Mouse (Mus musculus): Measurements from ENCODE around the gene Zfp764. TPM values are rescaled to one million over a fixed set of nuclear protein-coding genes. Genes with fewer than 3 reads are reported as not detected.
A peak's percentile ranks its signal among the peaks of the same experiment; 100 is the strongest.
"Not testable (repeated sequence)": the region's sequence is repeated elsewhere in the genome, so short reads cannot be mapped to it uniquely, and the experiment has no call there.

Zfp764 gene
- polyA plus RNA-seq, 1 experiment from 2014 or later = 5.7 TPM

DNA sequence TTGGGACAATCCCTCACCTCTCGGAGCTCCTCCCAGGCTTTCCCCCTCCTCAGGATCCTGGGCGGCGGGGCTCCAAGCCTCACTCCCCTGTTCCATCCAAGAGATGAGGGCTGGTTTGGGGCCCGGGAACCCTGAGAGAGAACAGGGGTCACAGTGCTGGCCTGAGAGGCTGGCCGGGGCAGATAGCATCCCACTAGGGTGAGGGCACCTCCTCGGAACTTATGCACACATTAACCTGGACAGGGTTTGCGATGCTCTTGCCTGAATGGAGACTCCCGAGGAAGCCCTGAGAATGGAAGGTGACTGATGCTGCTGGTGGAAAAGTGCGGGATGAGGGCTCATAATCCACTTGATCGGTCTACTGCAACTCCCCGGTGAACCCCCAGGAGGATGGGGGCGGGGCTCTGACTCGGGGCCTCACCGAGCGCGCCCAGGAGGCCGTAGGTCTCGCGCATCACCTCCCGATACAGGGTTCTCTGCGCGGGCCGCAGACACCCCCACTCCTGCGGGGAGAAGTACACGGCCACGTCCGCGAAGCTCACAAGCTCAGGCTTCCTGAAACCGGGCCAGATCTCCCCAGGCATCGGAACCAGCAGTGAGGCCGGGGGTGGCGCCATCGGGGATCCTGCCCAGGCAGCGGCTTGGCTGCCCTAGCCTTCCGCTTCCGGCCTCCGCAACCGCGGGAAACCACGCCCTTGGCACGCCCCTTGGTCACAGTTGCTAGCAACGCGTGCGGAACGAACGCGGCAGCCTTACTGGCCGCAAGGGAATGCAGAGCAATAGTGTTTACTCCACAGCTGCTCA, 15.0 kb upstream of the Zfp764 start, which contains the start of gene Zfp688:
TSS of gene Zfp688 (minus strand) at position 681 of the 804 bp plus-strand sequence.
- WGBS = 2% methylated on average over 48 of the region's 48 CpGs
- H3K36me3 ChIP-seq = peaks cover 7% of the 10 kb centered on the region
- H3K27ac ChIP-seq = 0 out of 2 replicates have a peak within 1 kb of the TSS, but pooled peaks have one; percentile 28
- peaks cover 8% of the 10 kb centered on the region; the same call in 1 of the 2 replicates for H3K27me3 ChIP-seq (replicated peaks)
- peak within 1 kb of the TSS; percentile 81 for H3K4me3 ChIP-seq
- peak within 1 kb of the TSS; percentile 96 for H3K4me2 ChIP-seq (replicated peaks)
- peaks cover 11% of the 10 kb centered on the region; the same call in 1 of the 2 replicates for H3K4me1 ChIP-seq
- no peaks in the 10 kb centered on the region for H3K9me3 ChIP-seq
- H3K9ac ChIP-seq = peak within 1 kb of the TSS; percentile 89
- peak; percentile 95 for ATAC-seq (ENCODE audit: low FRiP score, low read depth)

DNA sequence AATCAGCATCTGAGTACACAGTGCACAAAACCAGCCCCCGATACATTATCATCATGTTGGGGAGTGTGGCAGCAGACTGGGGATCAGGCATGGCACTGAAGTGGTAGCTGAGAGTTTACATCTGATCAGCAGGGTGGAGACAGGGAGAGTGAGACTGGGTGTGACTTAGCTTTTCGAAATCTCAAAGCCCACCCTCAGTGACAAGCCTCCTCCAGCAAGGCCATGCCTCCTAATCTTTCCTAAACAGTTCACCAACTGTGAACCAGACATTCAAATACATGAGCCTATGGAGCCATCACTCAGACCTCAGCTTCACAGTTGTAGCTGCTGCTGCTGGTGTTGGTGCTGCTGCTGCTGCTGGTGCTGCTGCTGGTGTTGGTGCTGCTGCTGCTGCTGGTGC, 4.8 kb upstream of the Zfp764 start:
- ATAC-seq (ENCODE audit: low FRiP score, low read depth) = no peak
- Histone ChIP-seq H3K27me3 (replicated peaks) (no peaks in the 10 kb centered on the region), H3K9me3 (no peaks in the 10 kb centered on the region), H3K27ac (no peak overlapping the region), H3K4me1 (no peaks in the 10 kb centered on the region), H3K4me2 (replicated peaks) (no peak overlapping the region), H3K36me3 (no peaks in the 10 kb centered on the region), H3K4me3 (no peak overlapping the region), H3K9ac (no peak overlapping the region)
- 73% methylated on average over 2 of the region's 2 CpGs for WGBS

DNA sequence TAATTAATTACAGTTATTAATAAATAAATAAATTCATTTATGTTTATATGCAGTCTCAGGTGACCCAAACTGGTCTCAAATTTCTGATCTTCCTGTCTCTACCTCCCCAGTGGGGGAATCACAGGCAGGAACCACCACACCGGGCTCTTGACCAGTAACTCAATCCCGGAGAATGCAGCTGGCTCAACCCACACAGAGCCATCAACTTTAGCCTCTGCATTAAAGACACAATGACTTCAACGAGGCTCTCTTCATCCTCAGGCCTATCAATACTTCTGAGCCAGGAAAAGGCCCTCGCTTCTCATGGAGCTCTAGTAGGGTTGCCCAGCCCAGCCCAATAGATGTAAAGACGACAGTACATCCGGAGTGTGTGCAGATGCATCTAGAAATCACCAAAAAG, 2.5 kb downstream of the Zfp764 start:
- H3K36me3 ChIP-seq; H3K9me3 ChIP-seq; H3K9ac ChIP-seq; H3K27me3 ChIP-seq (replicated peaks); ATAC-seq (ENCODE audit: low FRiP score, low read depth); H3K4me1 ChIP-seq; H3K4me3 ChIP-seq; H3K27ac ChIP-seq; H3K4me2 ChIP-seq (replicated peaks): not testable (repeated sequence)
- 95% methylated on average over 6 of the region's 6 CpGs for WGBS

DNA sequence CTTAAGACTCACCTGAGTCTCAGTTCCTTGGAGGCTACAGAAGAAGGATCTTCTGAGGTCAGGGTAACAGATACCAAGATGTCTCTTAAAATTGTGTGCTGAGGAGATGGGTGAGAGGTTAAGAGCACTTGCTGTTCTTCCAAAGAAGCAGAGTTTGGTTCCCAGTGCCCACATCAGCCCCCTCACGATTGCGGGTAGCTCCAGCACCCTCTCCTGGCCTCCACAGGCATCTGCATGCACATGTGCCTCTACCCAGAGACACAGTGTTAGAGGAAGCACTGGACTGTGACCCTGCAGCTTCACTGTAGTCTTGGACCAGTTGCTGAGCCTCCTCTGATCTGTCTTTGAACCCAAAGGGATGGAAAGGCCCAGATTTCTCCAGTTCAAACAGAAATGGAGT, 3.6 kb downstream of the Zfp764 start:
- Histone ChIP-seq H3K9ac (no peak overlapping the region), H3K4me2 (replicated peaks) (no peak overlapping the region), H3K9me3 (no peaks in the 10 kb centered on the region), H3K4me3 (no peak overlapping the region), H3K27ac (no peak overlapping the region), H3K36me3 (peaks cover 5% of the 10 kb centered on the region; the same call in 1 of the 2 replicates), H3K4me1 (no peaks in the 10 kb centered on the region), H3K27me3 (replicated peaks) (no peaks in the 10 kb centered on the region)
- no peak for ATAC-seq (ENCODE audit: low FRiP score, low read depth)
- 43% methylated on average over 2 of the region's 2 CpGs for WGBS

DNA sequence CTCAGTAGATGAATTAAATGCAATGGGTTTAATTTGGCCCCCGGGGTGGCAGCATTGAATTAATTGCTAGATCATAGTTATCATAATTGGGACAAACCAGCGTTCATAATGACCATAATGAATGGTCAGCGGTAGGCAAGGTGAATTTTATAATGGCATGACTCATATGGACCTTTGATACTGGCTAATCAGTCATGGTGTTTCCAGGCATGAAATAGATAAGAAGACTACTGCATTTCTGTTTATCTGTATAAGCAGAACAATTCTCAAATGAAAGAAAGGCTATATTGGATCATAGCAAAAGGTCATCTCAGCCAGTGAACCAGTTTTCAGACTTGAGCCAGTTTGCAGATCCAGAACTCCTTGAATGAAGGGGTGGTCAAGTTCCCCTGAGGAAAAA, 6.3 kb downstream of the Zfp764 start:
- Histone ChIP-seq H3K9me3 (no peaks in the 10 kb centered on the region), H3K4me3 (no peak overlapping the region), H3K4me2 (replicated peaks) (no peak overlapping the region), H3K27me3 (replicated peaks) (no peaks in the 10 kb centered on the region), H3K36me3 (peaks cover 5% of the 10 kb centered on the region; the same call in 1 of the 2 replicates), H3K4me1 (no peaks in the 10 kb centered on the region), H3K9ac (no peak overlapping the region), H3K27ac (no peak overlapping the region)
- ATAC-seq (ENCODE audit: low FRiP score, low read depth) = no peak
- WGBS = 68% methylated on average over 3 of the region's 3 CpGs

DNA sequence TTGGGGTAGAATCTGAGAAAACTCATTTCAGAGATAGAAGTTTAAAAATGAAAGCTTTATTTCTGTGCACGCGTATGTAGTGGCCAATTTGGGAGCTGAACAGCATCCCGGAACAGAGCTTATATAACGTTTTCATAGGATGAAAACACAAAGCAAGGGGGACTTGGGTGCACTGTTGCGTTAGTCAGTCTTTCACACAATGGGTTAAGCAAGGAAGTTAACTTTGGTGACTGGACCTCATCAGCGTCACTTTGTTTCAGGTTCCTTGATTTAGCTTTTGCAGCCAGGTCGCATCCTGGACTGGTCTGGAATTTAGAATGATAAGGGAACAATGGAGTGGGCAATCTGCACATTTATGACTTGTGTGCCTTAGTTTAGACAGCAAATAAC, 12.7 kb downstream of the Zfp764 start:
- WGBS = 28% methylated on average over 7 of the region's 7 CpGs
- no peak for ATAC-seq (ENCODE audit: low FRiP score, low read depth)
- Histone ChIP-seq H3K4me3 (peak overlapping the region; percentile 57), H3K36me3 (peaks cover 10% of the 10 kb centered on the region; the same call in 1 of the 2 replicates), H3K27me3 (replicated peaks) (no peaks in the 10 kb centered on the region), H3K9me3 (no peaks in the 10 kb centered on the region), H3K4me1 (peaks cover 13% of the 10 kb centered on the region), H3K4me2 (replicated peaks) (peak overlapping the region; percentile 85), H3K9ac (peak overlapping the region; percentile 42; the same call in 1 of the 2 replicates), H3K27ac (no peak overlapping the region)

DNA sequence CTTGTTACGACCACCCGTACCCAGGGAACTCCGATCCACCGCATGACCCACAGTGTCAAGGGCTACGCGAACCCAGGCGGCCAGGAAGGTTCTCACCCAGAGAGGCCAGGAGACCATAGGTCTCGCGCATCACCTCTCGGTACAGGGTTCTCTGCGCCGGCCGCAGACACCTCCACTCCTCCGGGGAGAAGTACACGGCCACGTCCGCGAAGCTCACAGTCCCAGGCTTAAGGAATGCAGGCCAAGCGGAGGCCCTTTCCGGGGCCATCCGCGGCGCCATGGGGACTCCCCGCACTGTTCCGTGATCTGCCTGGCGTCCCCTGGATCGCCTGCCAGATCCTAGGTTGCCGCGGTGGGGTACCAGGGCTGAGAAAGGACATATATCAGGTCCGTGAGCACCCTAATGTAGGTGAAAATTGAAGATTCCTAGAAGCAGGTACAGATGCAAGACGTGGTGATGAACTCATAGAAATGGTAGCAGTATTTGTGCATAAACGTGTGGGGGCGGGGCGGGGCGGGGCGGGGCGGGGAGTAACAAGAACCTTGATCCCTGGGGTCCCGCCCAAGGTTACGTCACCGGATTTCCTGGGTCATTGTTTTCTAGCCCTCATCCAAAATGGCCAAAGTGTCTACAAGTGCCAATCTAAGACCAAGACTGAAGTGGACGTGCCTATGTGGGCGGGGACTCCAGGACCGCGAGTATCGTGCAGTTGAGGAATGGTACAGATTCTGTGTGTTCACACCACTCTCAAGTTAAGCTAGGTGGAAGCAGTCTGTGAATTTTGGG, 13.3 kb downstream of the Zfp764 start, which contains the start of gene E430018J23Rik:
TSS of gene E430018J23Rik (minus strand) at position 473 of the 787 bp plus-strand sequence.
- H3K9me3 ChIP-seq = no peaks in the 10 kb centered on the region
- H3K27ac ChIP-seq = peak within 1 kb of the TSS; percentile 57; the same call in 1 of the 2 replicates
- WGBS = 2% methylated on average over 45 of the region's 45 CpGs
- H3K27me3 ChIP-seq (replicated peaks) = no peaks in the 10 kb centered on the region
- peaks cover 13% of the 10 kb centered on the region for H3K4me1 ChIP-seq
- peak within 1 kb of the TSS; percentile 85 for H3K4me2 ChIP-seq (replicated peaks)
- peak within 1 kb of the TSS; percentile 57 for H3K4me3 ChIP-seq
- peak; percentile 95 for ATAC-seq (ENCODE audit: low FRiP score, low read depth)
- peak within 1 kb of the TSS; percentile 85 for H3K9ac ChIP-seq
- H3K36me3 ChIP-seq = peaks cover 10% of the 10 kb centered on the region; the same call in 1 of the 2 replicates

DNA sequence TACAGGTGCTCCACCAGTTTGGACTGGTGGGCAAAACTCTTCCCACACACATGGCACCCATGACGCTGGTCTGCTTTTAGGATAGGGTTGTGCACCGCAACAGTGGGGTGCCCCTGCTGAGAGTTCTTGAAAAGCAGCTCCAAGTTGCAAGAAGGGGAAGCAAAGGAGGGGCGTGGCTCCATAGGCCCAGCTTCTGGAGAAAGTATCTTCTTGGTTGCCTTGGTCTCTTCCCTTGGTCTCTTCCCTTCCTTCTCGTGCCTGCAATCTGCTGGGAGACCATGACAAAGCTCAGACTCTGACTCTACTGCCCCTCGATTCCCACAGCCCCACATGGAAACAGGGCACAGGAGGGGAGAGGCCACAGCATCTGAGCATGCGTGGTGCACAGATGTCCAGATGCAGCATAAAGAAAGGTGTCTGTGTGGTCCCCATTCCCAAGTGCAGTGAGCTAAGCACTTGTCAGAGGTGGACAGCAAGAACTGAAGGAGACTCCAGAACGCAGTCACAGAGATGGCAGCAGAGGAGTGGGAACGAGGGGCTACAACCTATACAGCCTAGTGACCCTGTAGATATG, 14.3 kb downstream of the Zfp764 start:
- Histone ChIP-seq H3K4me2 (replicated peaks) (peak overlapping the region; percentile 85), H3K9ac (peak overlapping the region; percentile 85), H3K4me1 (peaks cover 13% of the 10 kb centered on the region), H3K4me3 (peak overlapping the region; percentile 57), H3K27ac (no peak overlapping the region), H3K9me3 (no peaks in the 10 kb centered on the region), H3K36me3 (peaks cover 10% of the 10 kb centered on the region; the same call in 1 of the 2 replicates), H3K27me3 (replicated peaks) (no peaks in the 10 kb centered on the region)
- ATAC-seq (ENCODE audit: low FRiP score, low read depth) = no peak
- 87% methylated on average over 8 of the region's 8 CpGs for WGBS

DNA sequence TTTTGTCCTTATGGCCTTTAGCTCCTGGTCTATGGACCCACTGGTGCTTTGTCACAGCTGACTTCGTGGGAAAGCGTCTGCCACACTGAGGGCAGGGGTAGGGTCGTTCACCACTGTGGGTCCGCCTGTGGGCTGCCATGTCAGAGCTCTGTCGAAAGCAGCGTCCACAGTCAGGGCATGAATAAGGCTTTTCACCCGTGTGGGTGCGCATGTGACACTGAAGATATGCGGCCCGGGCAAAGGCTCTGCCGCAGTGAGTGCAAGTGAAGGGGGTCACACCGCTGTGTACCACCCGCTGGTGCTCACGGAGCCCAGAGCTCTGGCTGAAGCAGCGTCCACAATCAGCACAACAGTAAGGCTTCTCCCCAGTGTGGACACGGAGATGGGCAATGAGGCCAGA, 15.1 kb downstream of the Zfp764 start:
- Histone ChIP-seq H3K4me1 (peaks cover 13% of the 10 kb centered on the region), H3K4me2 (replicated peaks) (no peak overlapping the region), H3K9me3 (no peaks in the 10 kb centered on the region), H3K9ac (no peak overlapping the region), H3K27me3 (replicated peaks) (no peaks in the 10 kb centered on the region), H3K27ac (no peak overlapping the region), H3K36me3 (peaks cover 10% of the 10 kb centered on the region; the same call in 1 of the 2 replicates), H3K4me3 (no peak overlapping the region)
- 96% methylated on average over 16 of the region's 16 CpGs for WGBS
- ATAC-seq (ENCODE audit: low FRiP score, low read depth) = no peak

DNA sequence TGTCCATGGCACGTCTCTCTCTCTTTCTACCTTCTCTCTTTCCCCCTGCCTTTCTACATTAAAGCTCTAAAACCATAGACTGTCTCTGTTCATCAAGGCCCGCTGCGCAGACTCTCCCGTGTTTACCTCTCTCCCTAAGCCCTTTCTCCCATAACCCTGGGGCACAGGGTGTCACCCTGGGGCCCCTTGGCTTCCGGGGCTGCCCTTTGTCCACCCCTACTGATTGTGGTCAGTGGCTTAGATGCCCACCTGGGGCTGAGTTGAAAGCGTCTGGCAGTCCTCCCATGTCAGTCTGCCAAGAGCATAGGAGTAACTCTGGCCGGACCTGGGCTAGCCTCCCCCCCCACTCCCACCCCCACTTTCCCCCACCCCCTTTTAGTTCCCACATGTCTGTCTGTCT, 16.3 kb downstream of the Zfp764 start:
- no peak overlapping the region for H3K27ac ChIP-seq
- H3K4me2 ChIP-seq (replicated peaks) = no peak overlapping the region
- H3K27me3 ChIP-seq (replicated peaks) = no peaks in the 10 kb centered on the region
- peaks cover 10% of the 10 kb centered on the region; the same call in 1 of the 2 replicates for H3K36me3 ChIP-seq
- H3K4me3 ChIP-seq = no peak overlapping the region
- peaks cover 16% of the 10 kb centered on the region for H3K4me1 ChIP-seq
- WGBS = 81% methylated on average over 7 of the region's 7 CpGs
- ATAC-seq (ENCODE audit: low FRiP score, low read depth) = no peak
- no peak overlapping the region for H3K9ac ChIP-seq
- H3K9me3 ChIP-seq = no peaks in the 10 kb centered on the region

DNA sequence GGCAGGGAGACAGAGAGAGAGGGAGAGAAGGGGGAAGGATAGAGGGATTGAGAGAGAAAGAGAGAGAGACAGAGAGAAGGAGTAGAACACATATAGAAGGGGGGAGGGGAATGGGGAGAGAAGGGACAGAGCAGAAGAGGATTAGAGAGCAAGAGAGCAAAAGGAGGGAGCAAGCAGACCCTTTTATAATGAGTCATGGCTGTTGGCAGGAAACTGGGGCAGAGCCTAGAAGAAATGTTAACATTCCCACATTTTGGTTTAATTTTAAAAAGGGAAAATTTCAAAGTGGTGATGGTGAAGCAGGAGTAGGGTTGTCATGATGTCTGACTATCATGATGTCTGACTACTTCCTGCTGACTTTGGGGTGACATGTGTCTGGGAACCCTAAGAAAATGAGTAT, 18.4 kb downstream of the Zfp764 start:
- H3K4me1 ChIP-seq = peaks cover 13% of the 10 kb centered on the region
- H3K27ac ChIP-seq; H3K9ac ChIP-seq; H3K4me3 ChIP-seq; H3K9me3 ChIP-seq; H3K27me3 ChIP-seq (replicated peaks); ATAC-seq (ENCODE audit: low FRiP score, low read depth); H3K4me2 ChIP-seq (replicated peaks): not testable (repeated sequence)
- H3K36me3 ChIP-seq = peaks cover 22% of the 10 kb centered on the region

Measured in neural tube, embryonic 12.5 days (tissue).